Mouse (Mus musculus) neural tube, embryonic 15.5 days (tissue): ENCODE results near the gene Camkk2. TPM values are rescaled to one million over a fixed set of nuclear protein-coding genes. Genes with fewer than 3 reads are reported as not detected.

Experiments
- ATAC-seq: fragments of 200-750 bp; cut with Nextera tagmentation; 2 replicates; pipeline ENCODE4 v1.8.0; 2017; ENCODE audit warnings: mild to moderate bottlenecking, moderate TSS enrichment, moderate library complexity; ENCODE audit not compliant: low FRiP score
- H3K27ac ChIP-seq: fragments of 300-500 bp; sonication (generic); replicated peaks from 2 replicates; pipeline ENCODE4 v1.5.1; 2015; ENCODE audit warnings: mild to moderate bottlenecking, inconsistent platforms
- H3K27me3 ChIP-seq: fragments of 300-500 bp; sonication (generic); replicated peaks from 2 replicates; pipeline ENCODE4 v1.6.1; 2015; ENCODE audit warnings: inconsistent platforms
- H3K36me3 ChIP-seq: fragments of 300-500 bp; sonication (generic); 2 replicates; pipeline ENCODE4 v1.6.1; 2015; ENCODE audit warnings: inconsistent platforms
- H3K4me1 ChIP-seq: fragments of 300-500 bp; sonication (generic); 2 replicates; pipeline ENCODE4 v1.6.1; 2015; ENCODE audit warnings: inconsistent platforms
- H3K4me2 ChIP-seq: fragments of 300-500 bp; sonication (generic); 2 replicates; pipeline ENCODE4 v1.6.1; 2015; ENCODE audit warnings: inconsistent platforms, mild to moderate bottlenecking, moderate library complexity
- H3K4me3 ChIP-seq: fragments of 300-500 bp; sonication (generic); replicated peaks from 2 replicates; pipeline ENCODE4 v1.5.1; 2015; ENCODE audit warnings: mild to moderate bottlenecking, inconsistent platforms
- H3K9ac ChIP-seq: fragments of 300-500 bp; sonication (generic); replicated peaks from 2 replicates; pipeline ENCODE4 v1.6.1; 2015; ENCODE audit warnings: mild to moderate bottlenecking, inconsistent platforms
- H3K9me3 ChIP-seq: fragments of 300-500 bp; sonication (generic); replicated peaks from 2 replicates; pipeline ENCODE4 v1.6.1; 2016; ENCODE audit warnings: inconsistent platforms
- WGBS: fragments of 180-500 bp; shearing (Covaris S2); methylation state at CpG from one replicate; pipeline ENCODE4 v1.1.7; 2015; ENCODE audit warnings: mixed read lengths; 5-methylcytosine and 5-hydroxymethylcytosine counted together
- microRNA-seq: library from miRNA; unstranded; fragments of <30 nt; microRNA quantifications from one replicate; pipeline ENCODE4, GENCODE M21; 2017
- polyA plus RNA-seq: library from polyadenylated mRNA; unstranded; fragments of >200 nt; fragmentation: Nextera tagmentation; extraction: Ambion mirVana; gene quantifications from 2 replicates; pipeline ENCODE4 v1.2.1, GENCODE M21; 2015

Gene Camkk2
- polyA plus RNA-seq, 1 experiment from 2014 or later = 69.9 TPM

DNA sequence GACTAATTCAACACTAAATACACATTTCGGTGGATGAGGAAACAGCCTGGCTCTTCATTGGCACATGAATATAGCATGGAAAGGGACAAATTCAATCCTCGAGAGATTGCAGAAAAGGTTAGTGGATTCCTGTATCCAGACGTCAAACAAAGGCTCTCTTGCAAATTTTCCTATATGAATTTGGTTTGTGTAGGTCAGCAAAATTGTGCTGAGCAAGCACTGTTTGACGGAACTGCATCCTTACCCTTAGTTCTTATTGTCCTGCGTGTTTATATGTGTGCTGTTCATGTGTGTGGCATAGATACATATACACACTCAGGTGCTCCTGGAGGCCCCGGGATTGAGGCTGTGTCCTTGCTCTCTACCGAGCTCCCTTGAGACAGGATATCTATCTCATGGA is 90.1 kb downstream of the Camkk2 start:
- H3K4me1 ChIP-seq = peaks cover 6% of the 10 kb centered on the region; the same call in 1 of the 2 replicates
- H3K4me3 ChIP-seq = no peak overlapping the region
- H3K4me2 ChIP-seq = no peak overlapping the region
- no peaks in the 10 kb centered on the region for H3K36me3 ChIP-seq
- H3K27ac ChIP-seq = no peak overlapping the region
- H3K27me3 ChIP-seq = no peaks in the 10 kb centered on the region
- ATAC-seq = no peak
- H3K9ac ChIP-seq = no peak overlapping the region
- H3K9me3 ChIP-seq = no peaks in the 10 kb centered on the region
- WGBS = 93% methylated on average over 7 of the region's 7 CpGs

DNA sequence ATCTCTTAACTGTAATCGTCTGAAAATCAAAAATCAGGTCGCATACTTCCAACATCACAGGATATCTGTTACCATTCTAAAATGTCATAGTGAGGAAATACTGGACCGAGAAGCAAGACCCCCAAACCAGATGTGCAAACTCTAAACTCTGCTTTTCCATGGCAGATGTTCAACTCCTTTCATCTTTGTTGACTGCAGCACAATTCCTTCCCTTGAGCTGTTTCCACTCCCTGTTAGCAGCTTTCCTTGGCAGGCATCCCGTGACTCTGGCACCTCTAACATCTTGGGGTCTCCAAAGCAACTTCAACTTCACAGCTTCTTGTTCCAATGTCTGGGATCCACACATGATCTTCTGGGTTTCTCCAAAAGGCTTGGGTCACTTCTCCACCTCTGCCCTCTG is 91.8 kb downstream of the Camkk2 start:
- ATAC-seq = no peak
- Histone ChIP-seq H3K9ac (no peak overlapping the region), H3K27ac (no peak overlapping the region), H3K36me3 (no peaks in the 10 kb centered on the region), H3K27me3 (no peaks in the 10 kb centered on the region), H3K4me3 (no peak overlapping the region), H3K4me1 (0 out of 2 replicates have a peak, but pooled peaks cover 2% of the 10 kb centered on the region), H3K9me3 (no peaks in the 10 kb centered on the region), H3K4me2 (no peak overlapping the region)
- 89% methylated on average over 4 of the region's 4 CpGs for WGBS

DNA sequence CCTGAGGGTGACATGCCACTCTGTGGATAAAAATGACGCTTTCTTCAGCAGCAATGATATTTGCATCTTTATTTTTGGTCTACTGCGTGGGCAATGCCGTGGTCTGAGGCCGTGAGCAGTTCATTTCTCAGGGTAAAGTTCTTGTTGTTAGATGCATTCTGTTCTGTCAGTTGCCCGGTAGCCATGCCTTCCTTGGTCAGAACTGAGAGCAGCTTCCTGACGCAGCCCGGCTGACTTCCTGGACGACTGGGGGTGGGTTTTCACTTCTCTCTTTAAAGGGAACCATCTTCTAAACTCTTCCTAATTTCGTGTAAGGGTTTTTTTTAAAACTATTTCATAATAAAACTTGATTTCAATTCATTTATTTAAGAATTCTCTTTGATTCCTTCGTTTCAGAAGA is 95.3 kb downstream of the Camkk2 start:
- no peaks in the 10 kb centered on the region for H3K4me1 ChIP-seq
- no peak overlapping the region for H3K9ac ChIP-seq
- no peak for ATAC-seq
- no peak overlapping the region for H3K4me3 ChIP-seq
- H3K4me2 ChIP-seq = no peak overlapping the region
- 85% methylated on average over 10 of the region's 10 CpGs for WGBS
- H3K36me3 ChIP-seq = no peaks in the 10 kb centered on the region
- no peaks in the 10 kb centered on the region for H3K9me3 ChIP-seq
- H3K27me3 ChIP-seq = no peaks in the 10 kb centered on the region
- H3K27ac ChIP-seq = no peak overlapping the region

DNA sequence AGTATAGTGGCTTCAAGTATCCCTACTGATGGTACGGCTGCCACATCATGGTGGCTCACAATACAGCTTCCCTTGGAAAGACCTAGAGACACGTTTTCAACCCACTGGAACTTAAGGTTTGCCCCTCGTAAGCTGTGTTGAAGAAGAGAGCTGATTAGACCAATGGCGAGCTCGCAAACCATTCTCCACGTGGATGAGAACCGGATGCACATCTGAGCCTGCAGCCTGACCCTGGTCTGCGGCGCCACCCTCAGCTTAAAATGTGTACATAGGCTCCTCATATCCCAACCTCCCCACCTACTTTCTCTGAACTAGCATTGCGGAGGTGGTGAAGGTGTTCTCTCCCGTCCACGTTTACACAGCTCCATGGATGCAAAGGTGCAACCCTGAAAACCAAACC is 97.9 kb downstream of the Camkk2 start:
- Histone ChIP-seq H3K4me2 (no peak overlapping the region), H3K27me3 (no peaks in the 10 kb centered on the region), H3K9ac (no peak overlapping the region), H3K27ac (no peak overlapping the region), H3K9me3 (no peaks in the 10 kb centered on the region), H3K4me3 (no peak overlapping the region), H3K36me3 (no peaks in the 10 kb centered on the region), H3K4me1 (no peaks in the 10 kb centered on the region)
- WGBS = 86% methylated on average over 12 of the region's 12 CpGs
- no peak for ATAC-seq

Small RNAs within 50 kb of the gene (microRNA-seq; reads per million reads assigned to microRNA genes)
- not detected for gene Mir8115

Other genes starting within 250 kb of the Camkk2 start
- gene Ift81, start 164.9 kb downstream of the Camkk2 start, polyA plus RNA-seq = 59.2 and 60.6 TPM in 2 replicates
- 5.0 and 5.9 TPM in 2 replicates for gene P2rx7, start 135.5 kb downstream of the Camkk2 start, polyA plus RNA-seq
- gene P2rx4, start 71.9 kb downstream of the Camkk2 start, polyA plus RNA-seq = 14.7 and 18.6 TPM in 2 replicates
- gene Anapc5, start 41.9 kb upstream of the Camkk2 start, polyA plus RNA-seq = 451 TPM in 2 replicates
- 41.4 and 43.6 TPM in 2 replicates for gene Rnf34, start 70.6 kb upstream of the Camkk2 start, polyA plus RNA-seq
- 81.4 and 89.2 TPM in 2 replicates for gene Kdm2b, start 210.4 kb upstream of the Camkk2 start, polyA plus RNA-seq
- 14.1 and 14.2 TPM in 2 replicates for gene Orai1, start 235.7 kb upstream of the Camkk2 start, polyA plus RNA-seq